Mouse (Mus musculus) intestine, embryonic 16.5 days (tissue): ENCODE results near the gene Lrrc19. TPM values are rescaled to one million over a fixed set of nuclear protein-coding genes. Genes with fewer than 3 reads are reported as not detected.
"Not testable (repeated sequence)": the region's sequence is repeated elsewhere in the genome, so short reads cannot be mapped to it uniquely, and the experiment has no call there.

Experiments
- ATAC-seq: fragments of 200-750 bp; cut with Nextera tagmentation; 2 replicates; pipeline ENCODE4 v1.8.0; 2017; ENCODE audit warnings: moderate TSS enrichment, moderate library complexity
- H3K27ac ChIP-seq: fragments of 300-500 bp; sonication (generic); 2 replicates; pipeline ENCODE4 v1.5.1; 2014; ENCODE audit warnings: mild to moderate bottlenecking, low read length
- H3K27me3 ChIP-seq: fragments of 300-500 bp; sonication (generic); replicated peaks from 2 replicates; pipeline ENCODE4 v1.6.1; 2014; ENCODE audit warnings: low read length, control low read depth, mixed read lengths; ENCODE audit not compliant: control insufficient read depth, insufficient read depth
- H3K36me3 ChIP-seq: fragments of 300-500 bp; sonication (generic); 2 replicates; pipeline ENCODE4 v1.6.1; 2014; ENCODE audit warnings: low read length, control low read depth; ENCODE audit not compliant: control insufficient read depth, insufficient read depth
- H3K4me1 ChIP-seq: fragments of 300-500 bp; sonication (generic); 2 replicates; pipeline ENCODE4 v1.6.1; 2014; ENCODE audit warnings: low read length, control low read depth, mixed read lengths; ENCODE audit not compliant: control insufficient read depth, insufficient read depth
- H3K4me2 ChIP-seq: fragments of 300-500 bp; sonication (generic); 2 replicates; pipeline ENCODE4 v1.6.1; 2014; ENCODE audit warnings: low read depth, low read length, control low read depth
- H3K4me3 ChIP-seq: fragments of 300-500 bp; sonication (generic); 2 replicates; pipeline ENCODE4 v1.5.1; 2014; ENCODE audit warnings: mild to moderate bottlenecking, low read length
- H3K9ac ChIP-seq: fragments of 300-500 bp; sonication (generic); 2 replicates; pipeline ENCODE4 v1.6.1; 2014; ENCODE audit warnings: low read depth, low read length
- H3K9me3 ChIP-seq: fragments of 300-500 bp; sonication (generic); 2 replicates; pipeline ENCODE4 v1.6.1; 2016; ENCODE audit warnings: low read length, control low read depth; ENCODE audit not compliant: control insufficient read depth
- WGBS: fragments of 180-500 bp; shearing (Covaris S2); extraction: QIAGEN DNeasy Blood & Tissue Kit; methylation state at CpG from one replicate; pipeline ENCODE4 v1.1.7; 2014; 5-methylcytosine and 5-hydroxymethylcytosine counted together
- polyA plus RNA-seq: library from polyadenylated mRNA; unstranded; fragments of >200 nt; fragmentation: Nextera tagmentation; extraction: Ambion mirVana; gene quantifications from 2 replicates; pipeline ENCODE4 v1.2.1, GENCODE M21; 2015

Lrrc19 gene
- polyA plus RNA-seq, 1 experiment from 2014 or later = 7.4 TPM

- H3K4me1 ChIP-seq, H3K36me3 ChIP-seq, H3K27me3 ChIP-seq, H3K4me3 ChIP-seq, H3K9me3 ChIP-seq, H3K9ac ChIP-seq, H3K4me2 ChIP-seq: not testable (repeated sequence)
- peak overlapping the region; percentile 57; the same call in 1 of the 2 replicates for H3K27ac ChIP-seq
- WGBS = 72% methylated on average over 5 of the region's 5 CpGs
- peak; percentile 99 for ATAC-seq
Measured at GRCm38 (mm10) chr4:94650426-94651175, 657 bp upstream of the Lrrc19 start.

- ATAC-seq = no peak
- Histone ChIP-seq H3K4me2 (no peak overlapping the region), H3K9ac (no peak overlapping the region), H3K27me3 (no peaks in the 10 kb centered on the region), H3K9me3 (no peaks in the 10 kb centered on the region), H3K4me1 (no peaks in the 10 kb centered on the region), H3K4me3 (no peak overlapping the region), H3K27ac (no peak overlapping the region), H3K36me3 (no peaks in the 10 kb centered on the region)
- 96% methylated on average over 2 of the region's 2 CpGs for WGBS
Measured at GRCm38 (mm10) chr4:94643141-94643540, 6.8 kb downstream of the Lrrc19 start.

GRCm38 (mm10) chr4:94620077-94620476, 29.9 kb downstream of the Lrrc19 start:
- ATAC-seq = no peak
- Histone ChIP-seq H3K4me2 (no peak overlapping the region), H3K9ac (no peak overlapping the region), H3K4me1 (0 out of 2 replicates have a peak, but pooled peaks cover under 1% of the 10 kb centered on the region), H3K36me3 (no peaks in the 10 kb centered on the region), H3K27ac (no peak overlapping the region), H3K4me3 (no peak overlapping the region), H3K9me3 (no peaks in the 10 kb centered on the region), H3K27me3 (no peaks in the 10 kb centered on the region)
- WGBS = 90% methylated on average over 2 of the region's 2 CpGs

GRCm38 (mm10) chr4:94614627-94615006, 35.3 kb downstream of the Lrrc19 start:
- Histone ChIP-seq H3K4me1 (0 out of 2 replicates have a peak, but pooled peaks cover 2% of the 10 kb centered on the region), H3K9ac (peak overlapping the region; percentile 74), H3K9me3 (no peaks in the 10 kb centered on the region), H3K36me3 (no peaks in the 10 kb centered on the region), H3K4me2 (peak overlapping the region; percentile 71), H3K4me3 (peak overlapping the region; percentile 70), H3K27me3 (no peaks in the 10 kb centered on the region), H3K27ac (peak overlapping the region; percentile 58)
- peak; percentile 79 for ATAC-seq
- under 1% methylated on average over 18 of the region's 18 CpGs for WGBS

GRCm38 (mm10) chr4:94613972-94614626, 35.8 kb downstream of the Lrrc19 start, which contains the start of gene Ift74:
Gene Ift74, plus strand, starts transcription at chr4:94614491.
- Histone ChIP-seq H3K9ac (peak within 1 kb of the TSS; percentile 74), H3K27ac (peak within 1 kb of the TSS; percentile 58), H3K27me3 (no peaks in the 10 kb centered on the region), H3K4me1 (0 out of 2 replicates have a peak, but pooled peaks cover 2% of the 10 kb centered on the region), H3K36me3 (no peaks in the 10 kb centered on the region), H3K4me3 (peak within 1 kb of the TSS; percentile 70), H3K9me3 (no peaks in the 10 kb centered on the region), H3K4me2 (peak within 1 kb of the TSS; percentile 71)
- ATAC-seq = peak; percentile 100
- 2% methylated on average over 29 of the region's 29 CpGs for WGBS

GRCm38 (mm10) chr4:94610339-94610738, 39.6 kb downstream of the Lrrc19 start:
- no peaks in the 10 kb centered on the region for H3K9me3 ChIP-seq
- WGBS = 77% methylated on average over 3 of the region's 3 CpGs
- 0 out of 2 replicates have a peak, but pooled peaks cover 2% of the 10 kb centered on the region for H3K4me1 ChIP-seq
- H3K4me2 ChIP-seq = no peak overlapping the region
- no peak overlapping the region for H3K4me3 ChIP-seq
- H3K36me3 ChIP-seq = no peaks in the 10 kb centered on the region
- ATAC-seq = no peak
- H3K27ac ChIP-seq = no peak overlapping the region
- H3K27me3 ChIP-seq = no peaks in the 10 kb centered on the region
- no peak overlapping the region for H3K9ac ChIP-seq

- 92% methylated on average over 2 of the region's 2 CpGs for WGBS
- H3K36me3 ChIP-seq = no peaks in the 10 kb centered on the region
- H3K27ac ChIP-seq = no peak overlapping the region
Measured at GRCm38 (mm10) chr4:94605591-94605990, 44.4 kb downstream of the Lrrc19 start.

GRCm38 (mm10) chr4:94604452-94605019, 45.4 kb downstream of the Lrrc19 start:
- peaks cover 7% of the 10 kb centered on the region; the same call in 1 of the 2 replicates for H3K4me1 ChIP-seq
- no peaks in the 10 kb centered on the region for H3K27me3 ChIP-seq
- H3K9me3 ChIP-seq = no peaks in the 10 kb centered on the region
- H3K27ac ChIP-seq = no peak overlapping the region
- ATAC-seq = no peak
- no peak overlapping the region for H3K4me3 ChIP-seq
- H3K4me2 ChIP-seq = no peak overlapping the region
- WGBS = 90% methylated on average over 2 of the region's 2 CpGs
- H3K36me3 ChIP-seq = no peaks in the 10 kb centered on the region
- no peak overlapping the region for H3K9ac ChIP-seq

More at GRCm38 (mm10) chr4:94605591-94605990, 44.4 kb downstream of the Lrrc19 start:
- ATAC-seq = no peak
- peaks cover 5% of the 10 kb centered on the region; the same call in 1 of the 2 replicates for H3K4me1 ChIP-seq
- H3K9ac ChIP-seq = no peak overlapping the region
- H3K4me2 ChIP-seq = no peak overlapping the region
- no peaks in the 10 kb centered on the region for H3K9me3 ChIP-seq
- H3K4me3 ChIP-seq = no peak overlapping the region
- H3K27me3 ChIP-seq = no peaks in the 10 kb centered on the region

GRCm38 (mm10) chr4:94603031-94603629, 46.8 kb downstream of the Lrrc19 start, which contains the start of gene Plaa:
Gene Plaa, minus strand, starts transcription at chr4:94603244.
- Histone ChIP-seq H3K4me2 (peak within 1 kb of the TSS; percentile 84), H3K4me3 (peak within 1 kb of the TSS; percentile 99), H3K27ac (peak within 1 kb of the TSS; percentile 84), H3K9me3 (no peaks in the 10 kb centered on the region), H3K27me3 (no peaks in the 10 kb centered on the region), H3K9ac (peak within 1 kb of the TSS; percentile 94), H3K4me1 (peaks cover 7% of the 10 kb centered on the region; the same call in 1 of the 2 replicates), H3K36me3 (no peaks in the 10 kb centered on the region)
- ATAC-seq = peak; percentile 99
- WGBS = under 1% methylated on average over 59 of the region's 61 CpGs
